Mouse (Mus musculus) ZHBTc4 (cell line): Measurements from ENCODE around the gene H6pd.

Experiments
- DNase-seq: peaks from one replicate; pipeline ENCODE4 v3.0.0-alpha.2; 2011; ENCODE audit warnings: low read depth, low spot score

H6pd gene

DNA sequence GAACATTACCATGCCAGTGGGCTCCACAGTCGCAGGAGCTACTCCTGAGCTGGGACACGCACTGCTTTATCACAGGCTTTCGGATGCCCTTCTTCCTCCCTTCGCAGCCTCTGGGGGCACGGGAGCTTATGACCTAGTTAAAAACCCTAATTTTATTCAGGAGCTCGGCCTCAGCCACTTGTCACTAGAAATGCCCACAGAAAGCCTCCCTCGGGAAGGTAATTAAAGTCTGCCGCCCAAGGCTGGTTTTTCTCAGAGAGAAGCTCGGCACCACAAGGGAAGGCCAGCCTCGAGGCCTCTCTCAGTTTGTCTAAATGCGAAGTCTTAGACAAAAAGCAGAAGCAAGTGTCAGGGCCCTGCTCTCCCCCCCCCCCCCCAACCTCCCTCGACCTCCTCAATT is 64.6 kb downstream of the H6pd start:
- DNase-seq = no peak

- DNase-seq = no peak
These were observed 65.7 kb downstream of the H6pd start for GRCm38 (mm10) chr4:149942831-149943741.

DNA sequence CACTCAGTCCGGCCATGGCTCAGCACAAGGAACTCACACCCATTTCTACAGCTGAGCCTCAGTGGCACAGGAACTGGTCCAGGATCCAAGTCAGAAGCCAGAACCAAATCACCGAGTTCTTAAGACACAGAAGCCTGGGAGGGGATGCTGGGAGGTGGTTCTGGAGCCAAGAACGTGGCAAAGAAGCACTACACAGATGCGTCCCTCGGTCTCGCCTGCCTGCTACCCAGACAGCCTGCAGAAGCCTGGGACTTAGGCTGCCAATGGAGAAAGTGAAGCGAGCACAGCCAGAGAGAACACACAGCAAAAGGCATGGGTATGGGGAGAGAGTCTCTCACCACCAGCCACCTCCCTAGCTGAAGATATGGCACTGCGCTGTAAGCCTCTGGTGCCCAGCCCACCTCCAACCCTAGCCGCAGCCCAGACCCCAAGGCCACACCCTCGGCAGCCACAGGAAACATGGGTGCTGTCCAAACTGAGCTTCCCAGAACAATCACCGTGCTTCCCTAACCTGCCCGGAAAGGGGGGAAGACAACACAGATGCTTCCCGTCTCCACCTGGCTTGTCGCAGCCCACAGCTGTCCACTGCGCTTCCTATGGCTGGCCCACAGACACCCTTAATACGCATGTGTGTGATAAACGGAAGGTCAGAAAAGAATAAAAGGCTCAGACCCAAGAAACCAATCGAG is 67.6 kb downstream of the H6pd start:
- peak; percentile 47 for DNase-seq

DNA sequence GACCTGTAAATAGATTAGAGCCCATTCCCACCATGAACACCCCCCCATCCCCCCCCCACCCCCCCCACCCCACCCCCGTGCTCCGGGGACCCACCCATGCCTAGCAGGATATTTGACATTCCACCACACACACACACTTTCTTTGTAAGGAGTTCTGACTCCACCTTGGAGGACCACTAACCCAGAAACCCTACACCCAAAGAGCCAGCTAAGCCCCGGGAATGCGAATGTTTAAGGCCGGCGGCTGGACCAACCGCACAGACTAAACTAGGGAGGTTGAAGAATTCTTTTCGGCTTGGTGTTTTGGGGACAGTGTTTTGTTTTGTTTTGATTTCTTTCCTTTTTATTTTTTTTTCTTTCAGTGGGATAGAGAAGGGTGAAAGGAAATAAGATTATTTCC is 70.1 kb downstream of the H6pd start:
- DNase-seq = peak; percentile 61

- DNase-seq = peak; percentile 94
These were observed 71.9 kb downstream of the H6pd start for GRCm38 (mm10) chr4:149936921-149937320.

GRCm38 (mm10) chr4:149935470-149935869 is 73.4 kb downstream of the H6pd start:
- DNase-seq = no peak

- no peak for DNase-seq
These were observed 75.1 kb downstream of the H6pd start for GRCm38 (mm10) chr4:149933519-149934245.

- no peak for DNase-seq
These were observed 75.8 kb downstream of the H6pd start for GRCm38 (mm10) chr4:149933025-149933424.

- DNase-seq = no peak
These were observed 76.6 kb downstream of the H6pd start for GRCm38 (mm10) chr4:149932108-149932815.

DNA sequence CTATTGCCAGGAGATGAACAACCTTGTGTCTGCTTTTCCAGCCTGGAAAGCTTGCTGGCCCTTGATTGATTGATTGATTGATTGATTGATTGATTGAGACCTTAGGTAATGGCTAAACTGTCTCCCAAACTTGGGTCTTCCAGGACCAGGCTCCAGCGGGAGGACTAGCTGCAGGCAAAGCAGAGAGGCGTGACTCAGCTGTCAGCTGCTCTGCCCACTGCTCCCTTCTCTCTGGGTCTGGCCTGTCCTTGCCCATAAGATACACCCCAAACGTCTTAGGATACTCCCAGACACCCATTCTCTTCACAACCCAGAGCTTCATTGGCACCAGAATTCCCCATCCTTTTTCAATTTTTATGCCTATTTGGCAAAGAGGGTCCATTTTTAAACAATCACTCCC is 78.1 kb downstream of the H6pd start:
- no peak for DNase-seq
